Mouse (Mus musculus) midbrain, embryonic 15.5 days (tissue): Measurements from ENCODE around the gene Syn3. TPM values are rescaled to one million over a fixed set of nuclear protein-coding genes. Genes with fewer than 3 reads are reported as not detected.

ENCODE experiments used
- ATAC-seq: fragments of 200-750 bp; cut with Nextera tagmentation; replicated peaks from 2 replicates; pipeline ENCODE4 v1.8.0; 2017; ENCODE audit warnings: moderate TSS enrichment
- H3K27ac ChIP-seq: fragments of 300-500 bp; sonication (generic); 2 replicates; pipeline ENCODE4 v1.5.1; 2015; ENCODE audit warnings: mild to moderate bottlenecking, inconsistent platforms
- H3K27me3 ChIP-seq: fragments of 300-500 bp; sonication (generic); replicated peaks from 2 replicates; pipeline ENCODE4 v1.6.1; 2015; ENCODE audit warnings: inconsistent platforms
- H3K36me3 ChIP-seq: fragments of 300-500 bp; sonication (generic); replicated peaks from 2 replicates; pipeline ENCODE4 v1.6.1; 2015; ENCODE audit warnings: inconsistent platforms
- H3K4me1 ChIP-seq: fragments of 300-500 bp; sonication (generic); 2 replicates; pipeline ENCODE4 v1.6.1; 2015; ENCODE audit warnings: inconsistent platforms
- H3K4me2 ChIP-seq: fragments of 300-500 bp; sonication (generic); 2 replicates; pipeline ENCODE4 v1.6.1; 2015; ENCODE audit warnings: inconsistent platforms, mild to moderate bottlenecking, moderate library complexity
- H3K4me3 ChIP-seq: fragments of 300-500 bp; sonication (generic); 2 replicates; pipeline ENCODE4 v1.5.1; 2015; ENCODE audit warnings: mild to moderate bottlenecking, inconsistent platforms
- H3K9ac ChIP-seq: fragments of 300-500 bp; sonication (generic); 2 replicates; pipeline ENCODE4 v1.6.1; 2015; ENCODE audit warnings: mild to moderate bottlenecking, inconsistent platforms
- H3K9me3 ChIP-seq: fragments of 300-500 bp; sonication (generic); 2 replicates; pipeline ENCODE4 v1.6.1; 2016; ENCODE audit warnings: inconsistent platforms
- WGBS: fragments of 180-500 bp; shearing (Covaris S2); methylation state at CpG from one replicate; pipeline ENCODE4 v1.1.7; 2015; ENCODE audit warnings: mixed read lengths; 5-methylcytosine and 5-hydroxymethylcytosine counted together
- polyA plus RNA-seq: library from polyadenylated mRNA; unstranded; fragments of >200 nt; fragmentation: Nextera tagmentation; extraction: Ambion mirVana; gene quantifications from 2 replicates; pipeline ENCODE4 v1.2.1, GENCODE M21; 2015

Gene Syn3
- polyA plus RNA-seq, 1 experiment from 2014 or later = 31.7 TPM

DNA sequence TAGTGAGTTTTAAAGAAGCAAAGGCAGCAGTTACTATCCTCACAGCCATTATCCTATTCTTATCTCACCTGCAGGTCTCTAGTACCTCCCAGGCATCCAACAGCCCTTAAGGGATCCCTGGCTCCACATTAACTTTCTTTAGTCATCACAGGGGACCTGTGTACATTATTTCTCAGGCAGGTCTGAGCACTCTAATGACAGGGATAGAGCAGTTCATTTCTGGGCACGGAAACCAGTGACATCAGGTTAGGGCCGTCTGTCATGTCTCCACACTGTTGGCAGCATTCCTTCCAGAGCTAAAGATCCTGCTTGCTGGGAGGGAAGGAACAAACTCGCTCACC, 477.3 kb downstream of the Syn3 start:
- Histone ChIP-seq H3K4me1 (peaks cover 7% of the 10 kb centered on the region), H3K36me3 (no peaks in the 10 kb centered on the region), H3K9ac (no peak overlapping the region), H3K27ac (no peak overlapping the region), H3K4me2 (peak overlapping the region; percentile 69), H3K9me3 (no peaks in the 10 kb centered on the region), H3K27me3 (0 out of 2 replicates have a peak, but pooled peaks cover 3% of the 10 kb centered on the region), H3K4me3 (peak overlapping the region; percentile 75)
- 2% methylated on average over 3 of the region's 3 CpGs for WGBS
- no peak for ATAC-seq

DNA sequence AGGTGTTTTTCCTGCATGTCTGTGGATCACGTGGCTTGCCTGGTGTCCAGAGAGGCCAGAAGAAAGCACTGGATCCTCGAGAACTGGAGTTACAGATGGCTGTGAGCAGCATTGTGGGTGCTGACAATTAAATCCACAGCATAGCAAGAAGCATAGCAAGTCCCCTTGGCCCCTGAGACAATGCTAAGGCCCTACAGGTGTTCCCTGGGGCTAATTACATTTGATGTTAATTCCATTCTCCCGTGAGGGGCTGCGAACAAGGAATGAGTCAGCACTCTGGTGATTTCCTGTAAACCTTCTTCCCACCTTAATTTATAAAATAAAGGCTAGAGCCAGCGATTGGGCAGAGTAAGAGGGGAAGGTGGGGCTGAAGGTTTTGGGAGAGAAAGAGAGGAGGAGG, 479.9 kb downstream of the Syn3 start:
- H3K4me1 ChIP-seq = peaks cover 7% of the 10 kb centered on the region
- H3K4me3 ChIP-seq = no peak overlapping the region
- no peaks in the 10 kb centered on the region for H3K9me3 ChIP-seq
- no peaks in the 10 kb centered on the region for H3K36me3 ChIP-seq
- no peak overlapping the region for H3K4me2 ChIP-seq
- H3K27me3 ChIP-seq = 0 out of 2 replicates have a peak, but pooled peaks cover 3% of the 10 kb centered on the region
- H3K9ac ChIP-seq = no peak overlapping the region
- 41% methylated on average over 5 of the region's 5 CpGs for WGBS
- H3K27ac ChIP-seq = no peak overlapping the region
- ATAC-seq = no peak

DNA sequence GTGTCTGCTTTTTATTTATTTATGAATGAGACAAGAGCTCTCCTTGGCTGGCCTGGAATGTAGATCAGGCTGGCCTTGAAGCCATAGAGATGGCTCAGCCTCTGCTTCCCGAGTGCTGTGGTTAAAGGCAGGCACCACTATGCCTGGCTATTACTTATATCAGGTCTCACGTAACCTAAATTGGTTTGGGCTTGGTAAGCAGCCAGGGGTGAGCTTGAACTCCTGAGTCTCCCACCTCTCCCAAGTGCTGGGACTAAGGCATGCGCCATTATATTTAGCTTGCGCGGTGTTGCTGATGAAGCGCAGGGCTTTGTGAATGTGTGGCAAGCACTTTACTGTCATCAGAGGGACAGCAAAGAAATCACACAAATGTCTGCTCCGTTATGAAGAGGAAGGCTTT, 480.9 kb downstream of the Syn3 start:
- H3K9ac ChIP-seq = no peak overlapping the region

DNA sequence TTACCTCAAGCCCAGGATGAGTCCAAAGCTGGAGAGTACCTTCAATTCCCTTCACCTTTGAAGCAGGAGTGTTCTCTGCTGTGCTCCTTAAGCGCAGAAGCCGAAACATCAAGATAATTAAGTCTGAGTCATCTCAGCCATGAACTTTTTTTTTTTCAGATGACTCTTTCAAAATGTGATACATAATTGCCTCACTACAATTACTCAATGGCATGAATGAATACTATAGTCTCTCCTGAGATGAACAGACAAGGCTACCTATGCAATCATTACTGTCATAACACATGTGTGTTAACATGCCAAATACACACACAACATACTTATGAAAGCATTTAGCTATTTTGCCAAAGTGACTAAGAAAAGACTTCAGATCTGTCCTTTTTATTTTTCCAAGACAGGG, 486.9 kb downstream of the Syn3 start, which contains the start of gene Bpifc:
Bpifc (minus strand) TSS at position 115 of the 400 bp plus-strand sequence.
- WGBS = 90% methylated on average over 2 of the region's 2 CpGs
- Histone ChIP-seq H3K4me1 (no peaks in the 10 kb centered on the region), H3K4me2 (no peak within 1 kb of the TSS), H3K27ac (no peak within 1 kb of the TSS), H3K9me3 (no peaks in the 10 kb centered on the region), H3K27me3 (no peaks in the 10 kb centered on the region), H3K9ac (no peak within 1 kb of the TSS), H3K36me3 (no peaks in the 10 kb centered on the region), H3K4me3 (no peak within 1 kb of the TSS)
- ATAC-seq = no peak

More for the DNA sequence above, 480.9 kb downstream of the Syn3 start:
- Histone ChIP-seq H3K4me1 (peaks cover 7% of the 10 kb centered on the region), H3K27ac (no peak overlapping the region), H3K27me3 (0 out of 2 replicates have a peak, but pooled peaks cover 3% of the 10 kb centered on the region), H3K4me3 (no peak overlapping the region), H3K9me3 (no peaks in the 10 kb centered on the region), H3K4me2 (no peak overlapping the region), H3K36me3 (no peaks in the 10 kb centered on the region)
- 93% methylated on average over 7 of the region's 7 CpGs for WGBS
- no peak for ATAC-seq

DNA sequence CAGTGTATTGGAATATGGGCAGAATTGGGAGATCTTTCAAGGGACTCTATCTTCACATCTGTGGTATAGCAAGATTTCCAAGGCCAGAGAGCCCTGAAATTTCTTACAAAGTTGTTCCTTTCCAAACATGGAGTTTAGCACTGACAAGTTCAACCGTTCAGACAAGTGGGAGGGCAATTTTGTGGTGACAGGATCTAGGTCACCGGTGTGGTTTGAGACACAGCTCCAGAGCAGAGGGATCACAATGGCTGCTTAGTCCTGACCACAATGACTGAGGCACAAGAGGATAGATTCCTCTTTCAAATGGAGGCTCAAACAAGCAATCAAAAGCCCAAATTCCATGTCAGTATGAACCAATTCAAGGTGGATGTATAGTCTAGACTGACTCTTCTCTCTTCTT, 487.5 kb downstream of the Syn3 start:
- Histone ChIP-seq H3K9me3 (no peaks in the 10 kb centered on the region), H3K4me2 (no peak overlapping the region), H3K27ac (no peak overlapping the region), H3K4me1 (no peaks in the 10 kb centered on the region), H3K27me3 (no peaks in the 10 kb centered on the region), H3K9ac (no peak overlapping the region), H3K36me3 (no peaks in the 10 kb centered on the region), H3K4me3 (no peak overlapping the region)
- WGBS = 81% methylated on average over 2 of the region's 2 CpGs
- ATAC-seq = no peak

DNA sequence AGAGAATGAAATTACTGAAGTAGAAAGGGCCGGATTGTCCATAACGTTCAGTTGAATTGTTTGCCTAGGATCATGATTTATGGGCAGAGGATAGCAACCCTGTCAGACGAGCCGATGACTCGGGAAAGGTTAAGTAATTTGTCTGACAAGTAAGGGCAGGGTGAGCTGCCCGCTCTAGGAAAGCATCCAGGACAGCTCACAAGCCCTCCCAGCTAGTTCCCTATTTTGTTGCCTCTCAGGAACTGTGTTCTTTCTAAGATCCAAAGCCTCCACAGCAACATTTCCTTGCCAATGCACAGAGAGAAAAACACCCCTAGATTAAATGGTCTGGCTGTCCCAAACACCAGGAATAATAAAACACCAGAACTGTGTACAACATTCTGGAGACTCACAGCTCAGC, 488.1 kb downstream of the Syn3 start:
- no peak overlapping the region for H3K27ac ChIP-seq
- WGBS = 76% methylated on average over 6 of the region's 6 CpGs
- H3K4me3 ChIP-seq = no peak overlapping the region
- H3K9ac ChIP-seq = no peak overlapping the region
- H3K4me1 ChIP-seq = no peaks in the 10 kb centered on the region
- H3K9me3 ChIP-seq = no peaks in the 10 kb centered on the region
- no peaks in the 10 kb centered on the region for H3K36me3 ChIP-seq
- ATAC-seq = no peak
- H3K4me2 ChIP-seq = no peak overlapping the region
- H3K27me3 ChIP-seq = no peaks in the 10 kb centered on the region

DNA sequence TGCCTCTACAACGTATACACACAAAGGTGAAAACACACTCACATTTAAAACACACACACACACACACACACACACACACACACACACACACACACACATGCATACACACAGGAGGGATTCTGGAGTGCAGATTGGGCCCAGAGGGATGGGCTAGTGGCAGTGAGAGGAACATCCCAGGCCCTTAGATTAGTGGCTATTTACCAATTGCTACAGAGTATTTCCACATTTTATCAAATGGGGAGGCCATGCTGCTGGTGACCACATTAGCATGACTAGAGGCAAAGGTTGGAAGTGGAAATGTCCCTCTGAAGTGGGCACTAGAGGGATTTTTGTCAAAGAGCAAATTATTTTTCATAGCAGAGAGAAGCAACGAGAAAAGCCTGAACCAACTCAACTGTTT, 489.0 kb downstream of the Syn3 start:
- Histone ChIP-seq H3K4me3 (no peak overlapping the region), H3K4me1 (no peaks in the 10 kb centered on the region), H3K27me3 (no peaks in the 10 kb centered on the region), H3K4me2 (no peak overlapping the region), H3K36me3 (no peaks in the 10 kb centered on the region), H3K9ac (no peak overlapping the region), H3K9me3 (no peaks in the 10 kb centered on the region), H3K27ac (no peak overlapping the region)
- no peak for ATAC-seq
- WGBS = 70% methylated on average over 2 of the region's 2 CpGs

DNA sequence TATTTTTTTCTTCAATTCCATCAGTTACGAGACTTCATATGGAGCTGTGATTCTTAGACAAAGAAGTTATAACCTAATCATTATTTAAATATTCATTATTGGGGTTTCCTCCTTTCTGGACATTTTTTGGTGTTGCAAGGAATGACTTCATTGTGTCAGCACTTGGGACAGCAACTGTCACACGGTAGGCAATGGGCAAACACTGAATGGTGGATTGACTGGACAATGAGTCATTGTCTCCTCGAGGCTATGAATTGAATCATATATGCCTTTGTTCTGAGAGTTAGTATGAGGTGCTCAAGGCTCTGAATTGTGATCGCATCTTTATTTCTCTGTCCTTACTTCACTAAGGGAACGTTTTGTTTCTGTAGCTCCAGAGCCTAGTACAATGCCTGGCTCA, 492.2 kb downstream of the Syn3 start:
- Histone ChIP-seq H3K4me3 (no peak overlapping the region), H3K4me2 (no peak overlapping the region), H3K9ac (no peak overlapping the region), H3K27me3 (no peaks in the 10 kb centered on the region), H3K9me3 (no peaks in the 10 kb centered on the region), H3K27ac (no peak overlapping the region), H3K36me3 (no peaks in the 10 kb centered on the region), H3K4me1 (no peaks in the 10 kb centered on the region)
- ATAC-seq = no peak
- WGBS = 70% methylated on average over 5 of the region's 5 CpGs

Other genes starting within 250 kb of the Syn3 start
- gene Timp3, start 198.5 kb downstream of the Syn3 start, polyA plus RNA-seq = 31.1 and 33.9 TPM in 2 replicates
- gene Hsp90b1, start 206.6 kb upstream of the Syn3 start, polyA plus RNA-seq = 297 and 302 TPM in 2 replicates
- gene Ttc41, start 206.9 kb upstream of the Syn3 start, polyA plus RNA-seq = 2.1 and 2.4 TPM in 2 replicates